Mouse (Mus musculus): Measurements from ENCODE around the gene Magoh.

The Magoh gene

DNA sequence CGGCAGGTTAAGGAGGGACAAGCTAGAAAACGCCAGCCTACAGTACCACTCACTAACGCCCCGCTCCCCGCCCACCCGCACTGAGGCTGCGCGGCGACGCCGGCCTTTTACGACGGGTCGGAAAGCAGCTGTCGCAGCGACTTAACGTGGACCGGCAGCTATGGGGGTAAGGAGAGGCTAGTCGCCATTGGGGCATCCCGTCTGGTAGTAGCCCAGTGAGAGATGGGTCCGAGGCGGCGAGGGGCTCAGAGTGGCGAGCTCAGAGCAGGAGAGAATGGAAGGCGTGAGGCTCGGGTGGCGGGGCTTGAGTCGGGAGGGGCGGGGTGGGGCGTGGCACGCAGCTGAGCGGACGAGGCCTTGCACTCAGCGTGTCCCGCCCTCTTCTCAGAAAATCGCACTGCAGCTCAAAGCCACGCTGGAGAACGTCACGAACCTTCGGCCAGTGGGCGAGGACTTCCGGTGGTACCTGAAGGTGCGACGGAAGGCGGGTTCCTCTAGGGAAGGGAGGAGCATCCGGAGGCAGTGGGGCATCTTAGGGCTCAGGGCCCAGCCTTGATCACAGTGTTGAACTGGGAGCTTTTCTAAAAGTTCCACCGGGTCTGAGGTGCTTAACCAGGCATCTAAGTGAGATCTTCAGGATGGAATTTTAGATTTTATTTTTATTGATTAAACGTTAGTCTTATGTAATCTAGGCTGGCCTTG is 10.3 kb downstream of the Magoh start, which contains the start of gene 0610037L13Rik:
Gene 0610037L13Rik, plus strand, starts transcription at position 83 of the 702 bp plus-strand sequence.
- DNase-seq, result peak; percentile 99

DNA sequence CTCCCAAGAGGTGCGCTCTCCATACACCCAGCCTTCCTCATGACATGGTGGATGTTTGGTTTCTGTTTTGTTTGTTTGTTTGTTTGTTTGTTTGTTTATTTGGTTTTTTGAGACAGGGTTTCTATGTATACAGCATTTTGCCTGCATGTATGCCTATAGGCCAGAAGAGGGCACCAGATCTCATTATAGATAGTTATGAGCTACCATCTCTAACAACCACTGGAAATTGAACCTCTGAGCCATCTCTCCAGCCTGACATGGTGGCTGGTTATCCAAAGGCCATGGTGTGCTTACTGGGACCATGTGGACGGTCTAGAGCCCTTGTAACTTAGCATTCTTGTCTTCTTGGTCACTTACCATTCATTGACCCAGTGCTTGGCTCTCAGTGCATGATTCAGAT is 13.1 kb downstream of the Magoh start:
- DNase-seq, result no peak

DNA sequence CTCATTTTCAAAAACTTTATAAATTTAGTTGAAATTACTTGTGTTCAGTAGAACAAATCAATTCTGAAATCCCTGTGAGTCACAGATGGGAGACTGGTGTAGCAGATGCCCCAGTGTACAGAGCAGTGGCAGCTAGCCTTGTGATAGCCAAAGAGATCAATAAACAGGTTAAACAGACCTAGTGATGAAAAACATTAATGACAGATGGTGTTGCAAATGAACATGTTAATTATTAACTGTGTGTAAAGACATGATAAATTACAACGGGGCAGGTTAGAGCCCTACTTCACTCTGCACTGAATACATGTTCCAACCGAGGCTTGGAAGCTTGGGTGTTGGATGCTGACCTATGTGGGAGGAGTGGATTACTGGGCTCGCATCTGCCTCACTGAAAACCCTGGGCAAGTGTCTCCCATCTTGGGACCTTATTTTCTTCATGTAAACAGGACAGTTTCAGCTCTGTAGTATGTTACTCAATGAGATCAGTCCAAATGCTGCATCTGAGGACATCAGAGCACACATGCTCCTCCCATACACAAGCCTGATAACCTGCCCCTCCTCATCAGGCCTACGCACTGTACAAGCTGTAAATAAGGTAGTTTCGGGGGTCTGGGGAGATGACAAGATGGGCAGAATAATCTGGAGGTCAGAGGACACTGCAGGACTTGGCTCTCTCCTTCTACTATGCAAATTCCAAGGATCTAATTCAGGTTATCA is 19.8 kb downstream of the Magoh start:
- no peak for DNase-seq

DNA sequence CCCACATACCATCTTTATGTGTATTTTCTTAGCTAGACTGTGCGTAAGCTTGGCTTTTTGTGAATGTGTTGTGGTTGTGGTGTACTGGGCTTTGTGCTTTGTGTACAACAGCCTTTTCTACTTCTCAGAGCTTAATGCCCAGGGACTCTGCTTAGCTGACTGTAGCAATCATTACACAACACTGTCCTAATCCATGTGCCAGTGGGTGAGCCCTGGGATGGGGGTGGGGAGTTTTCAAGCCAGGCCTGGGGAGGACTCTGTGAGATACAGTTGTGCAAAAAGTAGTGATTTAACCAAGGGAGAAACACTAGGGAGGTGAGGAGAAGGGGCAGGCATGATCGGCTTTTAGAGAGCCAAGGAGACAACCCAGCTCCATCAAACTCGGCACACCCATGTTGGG is 20.7 kb downstream of the Magoh start:
- DNase-seq, result no peak

DNA sequence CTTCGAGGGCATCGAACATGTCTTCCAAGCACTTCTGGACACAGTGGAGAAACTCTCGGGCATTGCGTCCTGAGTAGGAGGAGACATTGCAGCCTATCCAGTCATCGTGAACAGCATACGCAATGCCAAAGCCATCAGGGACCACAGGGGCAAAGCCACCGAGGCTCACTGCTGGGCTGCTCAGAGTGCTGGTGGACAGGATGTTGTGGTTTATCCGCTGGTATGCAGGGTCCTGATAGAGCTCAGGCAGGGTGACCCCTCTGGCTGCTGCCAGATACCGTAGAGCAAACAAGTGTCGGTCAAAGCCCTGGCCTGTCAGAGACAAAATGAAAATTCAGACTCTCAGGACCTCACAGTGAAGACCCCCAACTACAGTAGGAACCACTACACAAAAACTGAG is 24.7 kb downstream of the Magoh start:
- no peak for DNase-seq

DNA sequence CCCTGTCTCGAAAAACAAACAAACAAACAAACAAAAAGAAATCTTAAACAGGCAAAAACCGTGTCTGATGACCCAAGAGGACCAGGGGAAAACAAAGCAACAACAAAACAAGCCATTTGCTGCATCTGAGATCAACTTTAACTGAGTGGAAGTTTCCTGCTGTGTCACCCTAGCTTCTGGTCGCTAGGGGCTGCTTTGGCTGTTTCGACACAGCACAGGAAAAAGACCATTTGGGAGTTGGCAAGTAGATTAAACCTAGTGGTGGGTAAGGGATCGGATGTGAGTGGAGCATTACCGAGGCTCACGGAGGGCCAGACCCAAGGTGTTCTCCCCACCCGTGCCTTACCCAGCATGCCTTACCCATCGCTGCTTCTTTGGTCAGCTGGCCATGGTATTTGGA is 27.0 kb downstream of the Magoh start:
- no peak for DNase-seq

DNA sequence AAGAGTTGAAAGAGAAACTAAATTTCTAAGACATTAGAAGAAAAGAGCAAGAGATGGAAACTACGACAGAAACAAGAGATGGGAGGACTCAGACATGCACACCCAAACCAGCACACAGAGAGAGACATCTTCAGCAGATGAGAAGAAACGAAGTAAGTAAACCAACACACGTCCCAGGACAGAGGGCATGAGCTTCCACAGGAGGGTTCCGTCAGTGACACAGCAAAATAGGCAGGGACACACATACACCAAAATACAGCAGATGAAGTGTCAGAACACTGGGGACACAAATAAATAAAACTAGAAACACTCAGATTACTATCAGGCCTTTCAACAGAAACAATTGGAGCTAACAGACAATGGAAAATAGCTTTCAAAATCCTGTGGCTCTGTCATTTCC is 30.5 kb downstream of the Magoh start:
- DNase-seq, result no peak

DNA sequence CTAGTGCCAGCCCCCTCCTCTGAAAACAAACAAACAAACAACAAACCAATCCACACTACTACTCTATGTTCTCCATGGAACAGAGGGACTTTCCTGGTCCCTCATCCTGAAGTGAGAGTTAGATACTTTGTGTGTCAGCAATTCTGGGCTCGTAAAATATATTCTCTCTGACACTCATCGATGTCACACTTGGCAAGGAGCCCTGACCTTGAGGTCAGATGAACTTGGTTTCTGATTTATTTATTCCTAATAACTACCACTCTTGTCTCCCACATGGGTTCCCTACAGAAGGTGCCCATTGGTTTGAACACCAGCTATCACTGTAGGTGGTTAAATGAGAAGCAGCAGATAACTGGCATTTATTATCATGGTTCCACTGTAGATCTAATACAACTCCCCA is 40.8 kb downstream of the Magoh start:
- DNase-seq, result no peak

DNA sequence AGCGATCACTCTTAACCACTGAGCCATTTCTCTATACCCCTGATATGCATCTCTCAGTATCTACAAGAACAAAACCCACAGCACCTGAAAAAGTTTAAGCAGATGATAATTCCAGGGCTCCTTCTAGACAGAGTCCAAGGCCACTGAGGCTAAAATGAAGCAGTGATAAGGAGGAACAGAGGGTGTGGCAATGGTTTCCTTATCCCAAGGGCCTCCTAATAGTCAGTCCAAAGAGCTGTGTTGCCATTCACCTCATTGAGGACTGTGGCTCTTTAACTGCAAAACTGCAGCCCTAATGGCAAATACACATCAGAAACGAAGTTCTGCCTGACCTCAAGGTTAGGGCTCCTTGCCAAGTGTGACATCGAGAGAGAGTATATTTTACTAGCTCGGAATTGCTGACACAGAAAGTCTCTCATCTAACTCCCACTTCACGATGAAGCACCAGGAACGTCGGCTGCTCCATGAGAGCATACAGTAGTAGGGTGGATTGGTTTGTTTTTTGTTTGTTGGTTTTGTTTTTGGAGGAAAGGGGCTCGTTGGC is 41.7 kb downstream of the Magoh start:
- DNase-seq, result no peak

DNA sequence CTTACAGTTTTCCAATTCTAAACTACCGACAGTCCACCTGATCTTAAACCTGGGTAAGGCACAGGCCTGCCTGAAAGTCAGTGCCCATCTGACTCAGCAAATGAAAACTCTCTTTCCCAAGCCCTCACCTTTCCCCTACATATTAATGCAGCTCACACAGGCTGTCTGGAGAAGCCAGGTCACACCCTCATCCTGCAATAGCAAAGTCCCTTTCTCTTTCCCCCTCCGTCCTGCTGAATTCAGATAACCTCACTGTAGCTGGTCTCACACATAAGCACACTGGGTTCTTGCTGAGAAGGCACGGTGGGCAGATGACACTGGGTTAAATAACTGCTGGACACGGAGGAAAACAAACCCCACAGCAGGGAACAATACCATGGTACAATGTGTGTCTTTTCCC is 42.4 kb downstream of the Magoh start:
- DNase-seq, result peak; percentile 97

DNA sequence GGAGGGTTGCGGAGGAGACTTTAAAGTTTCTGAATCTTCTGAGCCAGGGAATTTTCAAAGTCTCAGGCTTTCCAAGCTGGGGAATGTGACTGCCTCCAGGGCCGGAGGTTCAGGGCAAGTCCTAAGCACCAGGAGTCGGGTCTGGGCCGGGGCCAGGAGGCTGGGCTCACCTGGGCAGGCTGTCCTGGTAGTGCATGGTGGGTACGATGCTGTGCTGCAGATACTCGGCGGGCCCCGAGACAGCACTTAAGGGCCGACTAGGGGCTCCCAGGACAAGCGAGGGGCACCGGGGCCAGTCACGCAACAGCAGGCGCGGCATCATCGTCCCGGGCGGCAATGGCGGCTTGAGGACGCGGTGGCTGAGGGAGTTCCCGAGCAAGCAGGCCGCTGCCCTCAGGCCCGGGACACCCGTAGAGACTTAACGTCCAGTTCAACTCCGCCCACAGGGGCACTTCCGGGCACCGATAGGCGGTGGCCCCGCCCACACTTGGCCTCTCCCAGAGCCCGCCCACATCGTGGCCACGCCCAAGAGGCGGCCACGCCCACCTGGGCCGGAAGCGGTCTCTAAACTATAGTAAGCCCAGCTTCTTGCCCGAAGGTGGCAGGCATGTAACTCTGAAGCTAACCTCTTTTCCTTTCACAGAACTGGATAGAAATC is 43.7 kb downstream of the Magoh start, which contains the start of gene Cpt2:
Gene Cpt2, minus strand, starts transcription at position 466 of the 658 bp plus-strand sequence.
- DNase-seq, result peak; percentile 99

DNA sequence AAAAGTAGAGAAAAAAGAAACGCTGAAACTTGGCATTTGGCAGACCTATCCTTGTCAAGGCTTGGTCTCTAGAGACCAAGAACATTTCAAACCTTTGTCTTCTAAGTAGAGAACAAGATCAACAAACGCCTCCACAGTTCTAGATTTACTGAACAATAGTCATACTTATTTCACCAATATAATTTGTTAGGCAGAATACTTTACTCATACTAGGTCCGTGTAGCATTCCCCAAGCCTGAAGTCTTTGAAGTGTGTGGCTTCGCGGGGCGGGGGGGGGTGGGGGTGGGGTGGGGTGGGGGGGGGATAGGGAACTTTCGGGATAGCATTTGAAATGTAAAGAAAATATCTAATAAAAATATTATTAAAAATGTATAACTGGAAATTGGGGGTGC is 44.2 kb downstream of the Magoh start:
- DNase-seq, result no peak

DNA sequence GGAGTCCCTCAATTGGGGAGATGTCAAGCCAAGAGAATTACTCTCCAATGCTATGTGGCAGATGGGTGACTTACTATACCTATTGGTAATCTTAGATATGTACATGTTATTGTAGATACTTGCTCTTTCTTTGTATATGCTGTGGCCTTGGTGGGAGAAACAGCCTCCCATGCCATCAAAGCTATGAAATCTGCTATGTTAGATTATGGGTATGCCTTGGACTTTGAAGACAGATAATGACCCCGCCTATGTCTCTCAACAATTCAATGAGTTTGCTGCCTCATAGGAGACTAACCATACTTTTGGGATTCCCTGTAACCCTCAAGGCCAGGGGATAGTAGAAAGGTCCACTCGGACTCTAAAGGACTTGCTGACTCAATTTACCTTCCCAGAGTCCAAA is 48.7 kb downstream of the Magoh start:
- DNase-seq, result no peak

DNA sequence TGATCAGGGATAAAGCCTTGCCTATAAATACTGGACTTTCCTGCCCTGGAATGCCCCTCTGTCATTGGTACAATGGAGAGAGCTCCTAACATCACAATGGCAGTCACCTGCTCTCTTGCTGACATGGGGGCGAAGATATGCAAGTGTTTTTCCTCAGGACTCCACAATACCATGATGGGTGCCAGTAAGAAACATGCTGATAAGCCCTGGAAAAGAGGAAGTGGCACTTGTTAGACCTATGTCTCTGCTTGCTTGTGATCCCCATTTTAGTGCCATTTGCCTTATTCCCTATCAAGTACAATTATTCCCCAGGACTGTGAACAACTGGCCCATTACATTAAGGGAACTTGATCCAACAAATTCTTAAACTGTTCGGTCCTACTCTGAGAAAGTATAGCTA is 49.2 kb downstream of the Magoh start:
- DNase-seq, result no peak

DNA sequence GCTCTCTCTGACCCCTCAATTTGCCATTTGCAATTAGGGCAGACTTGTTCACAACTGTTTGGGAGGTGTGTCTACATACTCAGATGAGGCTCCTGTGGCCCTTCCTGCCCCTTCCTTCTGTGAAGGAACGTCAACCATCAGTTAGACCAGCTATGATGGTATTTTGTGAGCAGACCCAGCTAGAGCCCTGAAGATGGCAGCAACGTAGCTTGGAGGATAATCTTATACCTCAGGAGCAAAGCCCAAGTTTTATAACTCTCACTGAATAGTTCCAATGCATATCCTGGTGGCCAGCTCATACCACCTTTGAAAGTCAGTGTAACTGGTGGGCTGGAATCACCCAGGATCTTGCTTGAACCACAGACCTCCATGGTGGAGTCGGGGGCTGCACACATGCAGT is 51.9 kb downstream of the Magoh start:
- DNase-seq, result no peak

DNA sequence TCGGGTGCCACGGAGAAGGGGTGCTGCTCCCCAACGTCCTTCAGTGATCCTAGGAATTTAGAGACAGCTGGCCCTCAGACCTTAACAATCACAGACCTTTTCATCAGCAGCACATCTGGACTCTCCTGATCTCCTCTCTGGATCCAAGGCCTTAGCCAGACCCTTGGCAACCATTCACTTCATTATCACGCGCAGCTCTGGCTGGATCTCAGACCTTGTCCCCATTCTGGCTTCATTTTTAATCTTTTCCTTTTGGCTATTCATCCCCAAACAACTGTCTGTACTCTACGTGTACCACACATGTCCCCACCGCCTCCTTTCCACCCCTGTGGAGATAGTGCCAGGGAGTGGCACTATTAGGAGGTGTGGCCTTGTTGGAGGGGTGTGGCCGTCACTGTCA is 53.7 kb downstream of the Magoh start:
- DNase-seq, result peak; percentile 95

DNA sequence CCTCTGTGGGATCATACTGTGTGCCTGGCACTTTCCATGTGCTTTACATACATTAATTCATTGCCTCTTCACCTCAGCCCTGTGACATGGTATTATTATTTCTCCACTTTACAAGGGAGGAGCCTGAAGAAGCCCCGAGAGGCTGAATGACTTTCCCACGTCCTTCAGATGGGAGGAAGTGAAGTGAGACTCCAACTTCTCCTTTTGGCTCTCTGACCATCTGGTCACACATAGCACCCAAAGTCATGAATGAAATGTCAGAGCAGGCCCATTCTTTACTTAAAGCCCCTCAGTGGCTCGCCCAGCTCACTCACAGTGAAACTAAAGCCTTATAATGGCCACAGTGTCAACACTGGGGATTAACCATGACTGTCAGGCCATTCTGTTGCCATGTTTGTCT is 55.7 kb downstream of the Magoh start:
- no peak for DNase-seq

Measured in heart, adult 11 months (tissue).